Mouse (Mus musculus) central nervous system, embryonic 14 days (tissue): Measurements from ENCODE around the gene Fbxw11. TPM values are rescaled to one million over a fixed set of nuclear protein-coding genes. Genes with fewer than 3 reads are reported as not detected.

Experiments used
- polyA plus RNA-seq: library from polyadenylated mRNA; depleted of rRNA; stranded (reverse); fragments of >200 nt; gene quantifications from 2 replicates; pipeline ENCODE4 v1.2.3, GENCODE M21; 2012; rRNA removed

Fbxw11 gene
- 79.6 and 84.2 TPM in 2 replicates for polyA plus RNA-seq

GRCm38 (mm10) chr11:32642249-32642876, at the start of gene Fbxw11:
Fbxw11 (plus strand) TSS chr11:32642724.

Other genes starting within 250 kb of the Fbxw11 start
- gene Ubtd2, start 187.4 kb upstream of the Fbxw11 start, polyA plus RNA-seq = 61.4 and 62.2 TPM in 2 replicates
- gene Efcab9, start 110.6 kb upstream of the Fbxw11 start, polyA plus RNA-seq = 0.18 TPM in 1 of 2 replicates, not detected in the other
- 4.8 and 7.0 TPM in 2 replicates for gene Stk10, start 109.4 kb upstream of the Fbxw11 start, polyA plus RNA-seq
- gene Smim23, start 181.9 kb downstream of the Fbxw11 start, polyA plus RNA-seq = not detected in 2 replicates